Mouse (Mus musculus): ENCODE results near the gene Ndrg3. TPM values are rescaled to one million over a fixed set of nuclear protein-coding genes. Genes with fewer than 3 reads are reported as not detected.
"Not testable (repeated sequence)": the region's sequence is repeated elsewhere in the genome, so short reads cannot be mapped to it uniquely, and the experiment has no call there.

Gene Ndrg3
- polyA plus RNA-seq, 1 experiment, result 97.8 TPM

GRCm38 (mm10) chr2:156916419-156917125 is 75.3 kb downstream of the Ndrg3 start:
- TF ChIP-seq POLR2A (IDR thresholded peaks at IDR 0.05; ENCODE audit: low read depth, low read length), result no peak
- no peak for TF ChIP-seq CTCF (conservative IDR thresholded peaks at IDR 0.05; ENCODE audit: insufficient read depth, insufficient read length, low read depth, low read length)
- no peak overlapping the region for H3K4me3 ChIP-seq (ENCODE audit: insufficient read depth, low read depth, low read length)
- no peaks in the 10 kb centered on the region for H3K4me1 ChIP-seq (ENCODE audit: control insufficient read depth, insufficient read depth, low read length)
- no peak overlapping the region for H3K27ac ChIP-seq (ENCODE audit: insufficient read depth, low read depth, low read length)
- no peak for DNase-seq
- H3K27me3 ChIP-seq (replicated peaks; ENCODE audit: control insufficient read depth, insufficient read depth, low read length), result no peaks in the 10 kb centered on the region
- WGBS, result 79% methylated on average over 3 of the region's 3 CpGs
- H3K36me3 ChIP-seq (ENCODE audit: control insufficient read depth, insufficient read depth, low read length), result no peaks in the 10 kb centered on the region

GRCm38 (mm10) chr2:156915559-156915958 is 76.3 kb downstream of the Ndrg3 start:
- H3K4me1 ChIP-seq (ENCODE audit: control insufficient read depth, insufficient read depth, low read length), result no peaks in the 10 kb centered on the region
- no peak for TF ChIP-seq POLR2A (IDR thresholded peaks at IDR 0.05; ENCODE audit: low read depth, low read length)
- no peaks in the 10 kb centered on the region for H3K27me3 ChIP-seq (replicated peaks; ENCODE audit: control insufficient read depth, insufficient read depth, low read length)
- no peak for DNase-seq
- 97% methylated on average over 3 of the region's 3 CpGs for WGBS
- H3K4me3 ChIP-seq (ENCODE audit: insufficient read depth, low read depth, low read length), result no peak overlapping the region
- no peak overlapping the region for H3K27ac ChIP-seq (ENCODE audit: insufficient read depth, low read depth, low read length)
- H3K36me3 ChIP-seq (ENCODE audit: control insufficient read depth, insufficient read depth, low read length), result no peaks in the 10 kb centered on the region

- no peaks in the 10 kb centered on the region for H3K4me1 ChIP-seq (ENCODE audit: control insufficient read depth, insufficient read depth, low read length)
- no peak for TF ChIP-seq POLR2A (IDR thresholded peaks at IDR 0.05; ENCODE audit: low read depth, low read length)
- no peak for TF ChIP-seq CTCF (conservative IDR thresholded peaks at IDR 0.05; ENCODE audit: insufficient read depth, insufficient read length, low read depth, low read length)
- no peaks in the 10 kb centered on the region for H3K27me3 ChIP-seq (replicated peaks; ENCODE audit: control insufficient read depth, insufficient read depth, low read length)
- H3K4me3 ChIP-seq (ENCODE audit: insufficient read depth, low read depth, low read length), result no peak overlapping the region
- no peaks in the 10 kb centered on the region for H3K36me3 ChIP-seq (ENCODE audit: control insufficient read depth, insufficient read depth, low read length)
- H3K27ac ChIP-seq (ENCODE audit: insufficient read depth, low read depth, low read length), result no peak overlapping the region
- no peak for DNase-seq
- WGBS, result 41% methylated on average over 5 of the region's 5 CpGs
These were observed 78.7 kb downstream of the Ndrg3 start for GRCm38 (mm10) chr2:156913191-156913590.

DNA sequence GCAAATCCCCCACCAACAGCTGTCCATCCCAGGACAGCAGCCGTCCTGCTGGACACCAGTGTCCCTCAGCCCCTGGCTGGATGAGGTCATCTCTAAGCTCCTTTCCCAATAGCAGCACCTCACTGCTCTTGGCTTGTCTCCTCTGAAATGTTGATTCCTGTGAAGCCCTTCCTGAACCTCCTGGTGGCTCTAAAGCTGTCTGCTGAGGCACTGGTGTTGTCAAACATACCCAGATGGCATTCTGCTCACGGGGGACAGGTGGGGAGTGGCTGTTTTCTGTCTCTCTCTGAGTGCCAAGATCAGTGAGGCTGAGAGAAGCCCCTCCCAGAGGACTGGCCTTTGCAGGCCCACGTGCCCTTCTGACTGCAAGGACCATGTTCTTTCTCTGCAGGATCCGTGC is 85.9 kb downstream of the Ndrg3 start:
- H3K36me3 ChIP-seq (ENCODE audit: control insufficient read depth, insufficient read depth, low read length); H3K27ac ChIP-seq (ENCODE audit: insufficient read depth, low read depth, low read length); H3K4me1 ChIP-seq (ENCODE audit: control insufficient read depth, insufficient read depth, low read length); DNase-seq; H3K4me3 ChIP-seq (ENCODE audit: insufficient read depth, low read depth, low read length); H3K27me3 ChIP-seq (replicated peaks; ENCODE audit: control insufficient read depth, insufficient read depth, low read length): not testable (repeated sequence)
- 66% methylated on average over 4 of the region's 4 CpGs for WGBS

DNA sequence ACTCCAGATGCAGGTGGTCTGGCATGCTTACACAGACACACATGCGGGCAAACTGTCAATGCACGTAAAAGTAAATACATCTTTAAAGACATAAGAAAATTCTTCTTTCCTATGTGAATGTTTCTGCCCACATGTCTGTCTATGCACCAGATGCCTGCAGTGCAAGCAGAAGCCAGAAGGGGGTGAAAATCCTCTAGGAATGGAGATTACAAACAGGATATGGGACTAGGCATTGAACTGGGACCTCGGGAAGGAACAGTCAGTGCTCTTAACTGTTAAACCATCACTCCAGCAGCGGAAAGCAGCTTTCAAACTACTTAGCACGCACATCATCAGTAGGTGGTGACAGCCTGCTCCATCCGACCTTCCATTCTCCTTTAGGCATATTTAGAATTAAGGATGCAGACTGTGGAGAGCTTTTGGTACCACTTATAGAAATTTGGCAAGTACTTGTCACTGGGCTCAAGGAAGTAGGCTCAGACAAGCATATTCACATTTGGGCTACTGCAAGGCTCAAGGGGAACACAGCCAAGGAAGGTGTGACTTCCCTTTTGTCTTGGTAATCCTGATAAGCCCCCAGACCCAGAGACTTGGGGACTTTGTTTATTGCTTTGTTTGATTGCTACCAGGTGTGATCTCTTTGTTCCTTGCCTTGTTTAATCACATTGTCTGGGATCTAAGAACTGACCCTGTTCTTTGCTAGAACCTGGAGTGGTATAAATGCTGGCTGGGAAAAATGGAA is 86.7 kb downstream of the Ndrg3 start:
- WGBS, result 23% methylated on average over 6 of the region's 6 CpGs
- no peak overlapping the region for H3K4me3 ChIP-seq (ENCODE audit: insufficient read depth, low read depth, low read length)
- no peak overlapping the region for H3K27ac ChIP-seq (ENCODE audit: insufficient read depth, low read depth, low read length)
- no peaks in the 10 kb centered on the region for H3K36me3 ChIP-seq (ENCODE audit: control insufficient read depth, insufficient read depth, low read length)
- TF ChIP-seq POLR2A (IDR thresholded peaks at IDR 0.05; ENCODE audit: low read depth, low read length) (no peak), CTCF (conservative IDR thresholded peaks at IDR 0.05; ENCODE audit: insufficient read depth, insufficient read length, low read depth, low read length) (peak; percentile 67)
- H3K4me1 ChIP-seq (ENCODE audit: control insufficient read depth, insufficient read depth, low read length), result no peaks in the 10 kb centered on the region
- no peaks in the 10 kb centered on the region for H3K27me3 ChIP-seq (replicated peaks; ENCODE audit: control insufficient read depth, insufficient read depth, low read length)
- peak; percentile 69 for DNase-seq

- Histone ChIP-seq H3K36me3 (ENCODE audit: control insufficient read depth, insufficient read depth, low read length) (no peaks in the 10 kb centered on the region), H3K27me3 (replicated peaks; ENCODE audit: control insufficient read depth, insufficient read depth, low read length) (no peaks in the 10 kb centered on the region), H3K4me1 (ENCODE audit: control insufficient read depth, insufficient read depth, low read length) (no peaks in the 10 kb centered on the region), H3K27ac (ENCODE audit: insufficient read depth, low read depth, low read length) (no peak overlapping the region), H3K4me3 (ENCODE audit: insufficient read depth, low read depth, low read length) (no peak overlapping the region)
- WGBS, result 50% methylated on average over 2 of the region's 2 CpGs
- TF ChIP-seq CTCF (conservative IDR thresholded peaks at IDR 0.05; ENCODE audit: insufficient read depth, insufficient read length, low read depth, low read length) (no peak), POLR2A (IDR thresholded peaks at IDR 0.05; ENCODE audit: low read depth, low read length) (no peak)
- DNase-seq, result no peak
These were observed 88.5 kb downstream of the Ndrg3 start for GRCm38 (mm10) chr2:156903367-156903766.

DNA sequence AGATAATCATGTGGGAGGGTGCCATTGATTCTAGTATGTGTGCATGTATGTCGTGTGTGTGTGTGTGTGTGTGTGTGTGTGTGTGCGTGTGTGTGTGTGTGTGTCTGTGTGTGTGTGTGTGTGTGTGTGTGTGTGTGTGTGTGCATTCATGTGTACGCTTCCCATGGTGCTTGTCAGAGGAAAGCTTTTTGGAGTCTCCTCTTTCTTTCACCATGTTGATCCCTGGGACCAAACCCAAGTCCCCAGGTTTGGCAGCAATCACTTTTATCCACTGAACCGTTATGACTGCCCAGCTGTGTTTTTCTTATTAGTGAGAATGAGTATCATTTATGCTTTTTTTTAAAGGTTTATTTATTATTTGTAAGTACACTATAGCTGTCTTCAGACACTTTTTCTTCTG is 89.4 kb downstream of the Ndrg3 start:
- H3K4me3 ChIP-seq (ENCODE audit: insufficient read depth, low read depth, low read length); H3K27me3 ChIP-seq (replicated peaks; ENCODE audit: control insufficient read depth, insufficient read depth, low read length); H3K36me3 ChIP-seq (ENCODE audit: control insufficient read depth, insufficient read depth, low read length); H3K27ac ChIP-seq (ENCODE audit: insufficient read depth, low read depth, low read length); H3K4me1 ChIP-seq (ENCODE audit: control insufficient read depth, insufficient read depth, low read length); DNase-seq: not testable (repeated sequence)
- WGBS, result 75% methylated on average over 4 of the region's 4 CpGs

Data from kidney, adult 2 months (tissue).